Mouse (Mus musculus) myocyte (in vitro differentiated cells): Measurements from ENCODE around the gene Ift140. TPM values are rescaled to one million over a fixed set of nuclear protein-coding genes. Genes with fewer than 3 reads are reported as not detected.

Source experiments
- H3K27me3 ChIP-seq: one replicate; pipeline ENCODE4 v1.6.1; 2011; ENCODE audit not compliant: control insufficient read depth, insufficient read depth, insufficient read length
- H3K36me3 ChIP-seq: one replicate; pipeline ENCODE4 v1.6.1; 2011; ENCODE audit not compliant: control insufficient read depth, insufficient read depth
- H3K4me2 ChIP-seq: one replicate; pipeline ENCODE4 v1.6.1; 2011; ENCODE audit warnings: low read depth, control low read depth
- H3K4me3 ChIP-seq: one replicate; pipeline ENCODE4 v1.5.1; 2011; ENCODE audit warnings: mild to moderate bottlenecking, control low read depth, moderate library complexity
- H3K79me2 ChIP-seq: one replicate; pipeline ENCODE4 v1.6.1; 2011; ENCODE audit not compliant: control insufficient read depth, insufficient read depth
- H3ac ChIP-seq: one replicate; pipeline ENCODE4 v1.6.1; 2011; ENCODE audit not compliant: control insufficient read depth, insufficient read length
- CEBPB ChIP-seq: IDR thresholded peaks from 2 replicates; pipeline ENCODE4 v1.6.1; 2011; ENCODE audit warnings: mild to moderate bottlenecking, moderate library complexity; ENCODE audit not compliant: poor library complexity, insufficient read depth, severe bottlenecking
- E2F4 ChIP-seq: IDR thresholded peaks from one replicate; pipeline ENCODE4 v1.6.1; 2011; ENCODE audit warnings: mild to moderate bottlenecking, control low read depth, moderate library complexity; ENCODE audit not compliant: insufficient read depth
- MAX ChIP-seq: IDR thresholded peaks from one replicate; pipeline ENCODE4 v1.6.1; 2011; ENCODE audit warnings: low read depth, mild to moderate bottlenecking, control low read depth
- MYOD1 ChIP-seq, 3 experiments: IDR thresholded peaks; one replicate each; pipeline ENCODE4 v1.6.1; 2011; ENCODE audit warnings: control low read depth in 2 of 3, low read depth in 2 of 3, mild to moderate bottlenecking in 2 of 3, moderate library complexity in 1 of 3; ENCODE audit not compliant: insufficient read length in 2 of 3, control insufficient read depth in 1 of 3
- MYOG ChIP-seq, 3 experiments: IDR thresholded peaks; one replicate each; pipeline ENCODE4 v1.6.1; 2011; ENCODE audit warnings: control low read depth in 2 of 3, low read depth in 2 of 3, mild to moderate bottlenecking in 2 of 3; ENCODE audit not compliant: insufficient read length in 2 of 3, control insufficient read depth in 1 of 3, insufficient read depth in 1 of 3
- POLR2A ChIP-seq: IDR thresholded peaks from one replicate; pipeline ENCODE4 v1.6.1; 2011; ENCODE audit warnings: low read depth, mild to moderate bottlenecking, control low read depth, moderate library complexity; ENCODE audit not compliant: insufficient read length
- POLR2AphosphoS2 ChIP-seq: IDR thresholded peaks from one replicate; pipeline ENCODE4 v1.6.1; 2011; ENCODE audit warnings: low read depth, control low read depth; ENCODE audit not compliant: insufficient read length
- REST ChIP-seq: IDR thresholded peaks from one replicate; pipeline ENCODE4 v1.6.1; 2011; ENCODE audit warnings: mild to moderate bottlenecking, control low read depth, moderate library complexity; ENCODE audit not compliant: insufficient read depth, insufficient read length
- SRF ChIP-seq: IDR thresholded peaks from one replicate; pipeline ENCODE4 v1.6.1; 2011; ENCODE audit warnings: low read depth; ENCODE audit not compliant: control insufficient read depth, insufficient read length
- TCF12 ChIP-seq: IDR thresholded peaks from one replicate; pipeline ENCODE4 v1.6.1; 2011; ENCODE audit warnings: mild to moderate bottlenecking, control low read depth; ENCODE audit not compliant: poor library complexity, insufficient read depth, severe bottlenecking
- TCF3 ChIP-seq: IDR thresholded peaks from one replicate; pipeline ENCODE4 v1.6.1; 2011; ENCODE audit warnings: low read depth, control low read depth; ENCODE audit not compliant: insufficient read length
- USF1 ChIP-seq: IDR thresholded peaks from one replicate; pipeline ENCODE4 v1.6.1; 2011; ENCODE audit warnings: low read depth, mild to moderate bottlenecking, control low read depth, moderate library complexity
- polyA plus RNA-seq: library from polyadenylated mRNA; unstranded; fragments of >200 nt; fragmentation: generic; extraction: Trizol; gene quantifications from one replicate; pipeline ENCODE4 v1.2.1, GENCODE M21; 2012; ENCODE audit warnings: missing spikeins

The Ift140 gene
- polyA plus RNA-seq, 1 experiment: 8.9 TPM

DNA sequence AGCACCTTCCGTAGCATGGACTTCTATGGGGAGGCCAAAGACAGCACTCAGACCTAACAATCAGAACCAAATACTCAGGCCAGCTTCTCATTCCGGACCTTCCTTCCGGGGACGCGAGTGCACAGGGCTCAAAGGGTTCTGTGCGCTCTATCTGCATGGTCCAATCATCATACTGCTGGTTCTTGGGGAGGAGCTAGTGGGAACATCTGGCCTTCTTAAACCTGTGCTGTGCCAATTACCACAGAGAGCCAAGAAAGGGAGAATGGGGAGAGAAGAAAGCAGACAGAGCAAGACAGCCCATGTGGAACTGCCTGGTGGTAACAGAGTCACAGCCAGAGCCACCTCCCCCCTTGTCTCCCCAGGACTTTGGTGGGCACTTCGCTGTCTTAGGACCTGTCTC is 50.7 kb downstream of the Ift140 start:
- H3ac ChIP-seq: no peak overlapping the region
- no peaks in the 10 kb centered on the region for H3K27me3 ChIP-seq
- no peak for TF ChIP-seq MAX
- no peak for TF ChIP-seq POLR2AphosphoS2
- TF ChIP-seq POLR2A: no peak
- no peak for TF ChIP-seq REST
- no peak for TF ChIP-seq E2F4
- TF ChIP-seq CEBPB: no peak
- no peak for TF ChIP-seq MYOD1 (IDR thresholded peaks at IDR 0.05; ENCODE audit: control insufficient read depth in 1 of 3, insufficient read length in 2 of 3, low read depth in 2 of 3)
- no peak for TF ChIP-seq USF1
- TF ChIP-seq TCF3: no peak
- no peak for TF ChIP-seq MYOG (IDR thresholded peaks at IDR 0.05; ENCODE audit: control insufficient read depth in 1 of 3, insufficient read depth in 1 of 3, insufficient read length in 2 of 3, low read depth in 2 of 3)
- no peak for TF ChIP-seq TCF12
- TF ChIP-seq SRF: no peak
- H3K4me3 ChIP-seq: no peak overlapping the region
- no peaks in the 10 kb centered on the region for H3K79me2 ChIP-seq
- H3K4me2 ChIP-seq: no peak overlapping the region
- no peaks in the 10 kb centered on the region for H3K36me3 ChIP-seq

GRCm38 (mm10) chr17:25067442-25067851 is 51.6 kb downstream of the Ift140 start:
- no peak for TF ChIP-seq POLR2AphosphoS2
- TF ChIP-seq MYOG (IDR thresholded peaks at IDR 0.05; ENCODE audit: control insufficient read depth in 1 of 3, insufficient read depth in 1 of 3, insufficient read length in 2 of 3, low read depth in 2 of 3): no peak
- TF ChIP-seq USF1: no peak
- TF ChIP-seq TCF12: no peak
- no peak for TF ChIP-seq MAX
- TF ChIP-seq CEBPB: no peak
- no peak for TF ChIP-seq E2F4
- no peak for TF ChIP-seq REST
- Histone ChIP-seq H3K36me3 (no peaks in the 10 kb centered on the region), H3K27me3 (no peaks in the 10 kb centered on the region), H3K4me3 (no peak overlapping the region), H3K79me2 (no peaks in the 10 kb centered on the region), H3K4me2 (no peak overlapping the region), H3ac (no peak overlapping the region)

DNA sequence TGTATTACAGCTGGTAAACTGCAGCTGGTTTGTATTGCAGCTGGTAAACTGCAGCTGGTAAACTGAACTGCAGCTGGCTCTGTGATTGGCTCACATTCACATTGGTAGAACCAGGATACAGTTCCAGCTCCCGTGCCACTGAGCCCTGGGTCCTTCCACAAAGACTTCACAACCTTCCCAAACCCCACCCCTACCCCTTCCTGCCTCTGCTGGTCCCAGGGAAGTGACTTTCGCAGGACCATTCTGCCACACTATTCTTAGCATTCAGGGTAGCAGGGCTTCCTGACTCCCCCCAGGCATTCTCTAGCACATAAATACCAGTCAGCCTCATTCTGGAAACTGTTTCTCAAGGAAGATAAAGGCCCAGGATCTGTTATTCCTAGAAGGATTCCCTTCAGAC is 52.8 kb downstream of the Ift140 start:
- Histone ChIP-seq H3ac (no peak overlapping the region), H3K4me3 (no peak overlapping the region), H3K4me2 (no peak overlapping the region), H3K79me2 (no peaks in the 10 kb centered on the region), H3K27me3 (no peaks in the 10 kb centered on the region), H3K36me3 (no peaks in the 10 kb centered on the region)
- TF ChIP-seq CEBPB: no peak
- no peak for TF ChIP-seq TCF12
- TF ChIP-seq TCF3: no peak
- TF ChIP-seq MYOG (IDR thresholded peaks at IDR 0.05; ENCODE audit: control insufficient read depth in 1 of 3, insufficient read depth in 1 of 3, insufficient read length in 2 of 3, low read depth in 2 of 3): no peak
- TF ChIP-seq POLR2A: no peak
- no peak for TF ChIP-seq REST
- TF ChIP-seq E2F4: no peak
- TF ChIP-seq SRF: no peak
- no peak for TF ChIP-seq MYOD1 (IDR thresholded peaks at IDR 0.05; ENCODE audit: control insufficient read depth in 1 of 3, insufficient read length in 2 of 3, low read depth in 2 of 3)
- no peak for TF ChIP-seq MAX
- TF ChIP-seq POLR2AphosphoS2: no peak
- TF ChIP-seq USF1: no peak

DNA sequence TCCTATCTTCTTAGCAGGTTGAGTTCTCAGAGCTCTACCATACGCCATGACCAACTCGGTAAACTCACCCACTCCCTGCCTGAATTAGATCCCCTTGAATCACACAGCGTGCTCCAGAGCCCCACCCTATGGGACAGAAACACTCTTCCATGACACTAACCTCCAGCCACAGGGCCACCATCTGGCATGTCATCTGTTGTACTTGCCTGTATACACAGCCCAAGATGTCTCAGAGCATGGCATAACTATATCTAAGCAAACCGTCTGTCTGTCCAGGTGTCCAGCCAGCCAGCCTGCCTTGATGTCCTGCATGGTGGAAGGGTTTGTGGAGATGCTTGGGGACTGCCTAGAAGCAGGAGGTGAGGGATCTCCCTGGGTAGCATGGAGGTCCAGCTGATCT is 61.0 kb downstream of the Ift140 start:
- H3K27me3 ChIP-seq: no peaks in the 10 kb centered on the region
- no peak for TF ChIP-seq MYOG (IDR thresholded peaks at IDR 0.05; ENCODE audit: control insufficient read depth in 1 of 3, insufficient read depth in 1 of 3, insufficient read length in 2 of 3, low read depth in 2 of 3)
- TF ChIP-seq POLR2AphosphoS2: no peak
- no peak for TF ChIP-seq TCF12
- no peak for TF ChIP-seq TCF3
- no peak for TF ChIP-seq MAX
- no peak for TF ChIP-seq CEBPB
- no peak for TF ChIP-seq POLR2A
- TF ChIP-seq MYOD1 (IDR thresholded peaks at IDR 0.05; ENCODE audit: control insufficient read depth in 1 of 3, insufficient read length in 2 of 3, low read depth in 2 of 3): no peak
- TF ChIP-seq SRF: no peak
- no peak for TF ChIP-seq USF1
- no peak for TF ChIP-seq REST
- TF ChIP-seq E2F4: no peak
- H3K36me3 ChIP-seq: no peaks in the 10 kb centered on the region
- no peaks in the 10 kb centered on the region for H3K79me2 ChIP-seq
- no peak overlapping the region for H3ac ChIP-seq
- no peak overlapping the region for H3K4me2 ChIP-seq
- H3K4me3 ChIP-seq: no peak overlapping the region

DNA sequence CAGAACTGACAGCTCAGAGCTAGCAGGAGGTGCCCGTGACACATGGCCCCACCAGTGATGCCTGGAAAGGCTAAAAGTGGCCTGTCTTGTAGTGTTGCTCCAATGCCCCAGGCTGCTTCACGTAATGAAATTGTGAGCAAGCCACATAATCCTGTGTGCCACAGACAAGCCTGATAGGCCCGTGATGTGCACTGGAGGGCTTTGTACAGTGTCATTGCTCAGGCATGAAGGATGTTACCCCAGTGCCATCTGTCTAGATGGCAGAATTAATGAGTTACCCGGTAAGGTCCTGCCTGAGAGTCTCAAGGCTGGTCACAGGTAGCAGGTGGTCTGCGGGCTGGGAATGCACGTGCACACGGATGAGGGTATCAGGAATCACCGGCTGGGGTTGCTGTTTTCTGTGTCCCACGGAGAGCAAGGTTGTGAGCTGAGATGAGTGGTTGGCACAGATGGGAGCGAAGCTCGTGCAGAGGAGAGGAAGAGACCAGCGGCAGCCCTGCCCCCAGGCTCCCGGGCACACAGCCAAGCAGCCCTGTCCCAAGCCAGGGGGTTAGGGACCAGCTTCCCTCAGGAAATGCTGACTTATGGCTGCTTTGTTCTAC is 62.0 kb downstream of the Ift140 start:
- no peak overlapping the region for H3K4me3 ChIP-seq
- TF ChIP-seq POLR2A (no peak), USF1 (no peak), CEBPB (no peak), POLR2AphosphoS2 (no peak), TCF3 (no peak)

More for the DNA sequence above, 62.0 kb downstream of the Ift140 start:
- H3K36me3 ChIP-seq: no peaks in the 10 kb centered on the region
- H3K4me2 ChIP-seq: no peak overlapping the region
- H3K79me2 ChIP-seq: no peaks in the 10 kb centered on the region
- no peak overlapping the region for H3ac ChIP-seq
- no peaks in the 10 kb centered on the region for H3K27me3 ChIP-seq
